Mouse (Mus musculus): ENCODE results near the gene Myrf.

DNA sequence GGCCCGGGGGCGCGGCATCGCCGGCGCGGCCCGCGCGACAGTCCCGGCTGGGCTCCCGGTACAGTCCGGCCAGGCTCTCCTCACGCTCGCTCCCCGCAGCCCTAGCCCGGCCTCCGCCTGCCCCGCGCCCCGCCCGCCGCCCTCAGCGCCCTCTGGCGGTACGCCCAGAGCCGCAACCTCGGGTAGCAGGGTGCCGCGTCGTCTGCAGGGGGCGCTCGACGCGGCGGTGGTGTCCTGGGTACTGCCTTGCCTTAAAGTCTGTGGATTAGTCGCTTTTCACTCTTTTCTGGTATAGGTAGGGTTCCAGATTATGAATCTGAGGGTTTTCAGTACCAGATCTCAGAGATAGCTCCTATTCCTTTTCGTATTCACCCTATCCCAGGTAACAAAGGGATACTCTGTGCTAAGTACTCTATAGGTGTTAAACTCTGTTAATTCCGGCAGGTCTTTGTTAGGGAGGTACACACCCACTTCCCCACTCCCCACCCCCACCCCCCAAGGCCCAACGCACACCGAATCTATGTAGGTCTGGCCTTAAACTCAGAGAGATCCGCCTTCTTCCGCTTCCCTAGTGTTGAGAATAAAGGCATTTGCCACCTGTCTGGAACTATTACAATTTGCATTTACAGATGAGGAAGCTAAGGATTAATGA is at the start of gene Myrf:
- peak; percentile 69 for TF ChIP-seq CTCF (IDR thresholded peaks at IDR 0.05; ENCODE audit: insufficient read depth, low read length)
- no peak for TF ChIP-seq POLR2A (IDR thresholded peaks at IDR 0.05; ENCODE audit: borderline replicate concordance, extremely low read depth, low read depth, low read length)
